Mouse (Mus musculus) bone marrow macrophage, adult 2 months (primary cell): ENCODE data around the gene Tmem179b.

Experiments used
- CTCF ChIP-seq: IDR thresholded peaks from 2 replicates; pipeline ENCODE4 v1.5.1; 2012; ENCODE audit warnings: low read depth, mild to moderate bottlenecking, low read length, moderate library complexity
- POLR2A ChIP-seq: IDR thresholded peaks from 2 replicates; pipeline ENCODE4 v1.6.1; 2012; ENCODE audit warnings: mild to moderate bottlenecking, low read depth, low read length, borderline replicate concordance

- TF ChIP-seq POLR2A (no peak), CTCF (no peak)
Measured at GRCm38 (mm10) chr19:8819596-8820423, 45.5 kb upstream of the Tmem179b start, which contains the start of gene Hnrnpul2.
